Mouse (Mus musculus): ENCODE results near the gene Dph3. TPM values are rescaled to one million over a fixed set of nuclear protein-coding genes. Genes with fewer than 3 reads are reported as not detected.

The Dph3 gene
- total RNA-seq, 2 experiments from 2014 or later = 9.1 to 33.1 TPM

- no peak for ATAC-seq (replicated peaks; ENCODE audit: low FRiP score, poor library complexity, severe bottlenecking)
Measured at GRCm38 (mm10) chr14:32036482-32036881, 49.0 kb downstream of the Dph3 start.

- ATAC-seq (replicated peaks; ENCODE audit: low FRiP score, poor library complexity, severe bottlenecking) = peak; percentile 73
Measured at GRCm38 (mm10) chr14:32032522-32032921, 53.0 kb downstream of the Dph3 start.

Other genes with a start within 250 kb of the Dph3 start
- gene Galnt15, start 56.7 kb downstream of the Dph3 start, total RNA-seq (2015; ENCODE audit: low replicate concordance) = not detected in 2 replicates
- 0.13 TPM in 1 of 2 replicates, not detected in the other for gene Galnt15, start 56.7 kb downstream of the Dph3 start, total RNA-seq (2017; ENCODE audit: low replicate concordance)
- gene Oxnad1, start 355 bp downstream of the Dph3 start, total RNA-seq (2015; ENCODE audit: low replicate concordance) = 3.6 and 10.5 TPM in 2 replicates
- gene Oxnad1, start 355 bp downstream of the Dph3 start, total RNA-seq (2017; ENCODE audit: low replicate concordance) = 9.8 and 26.6 TPM in 2 replicates
- gene Msmb, start 56.3 kb upstream of the Dph3 start, total RNA-seq (2015; ENCODE audit: low replicate concordance) = not detected in 2 replicates
- not detected in 2 replicates for gene Msmb, start 56.3 kb upstream of the Dph3 start, total RNA-seq (2017; ENCODE audit: low replicate concordance)
- 292 and 362 TPM in 2 replicates for gene Ncoa4, start 74.1 kb upstream of the Dph3 start, total RNA-seq (2015; ENCODE audit: low replicate concordance)
- gene Ncoa4, start 74.1 kb upstream of the Dph3 start, total RNA-seq (2017; ENCODE audit: low replicate concordance) = 249 and 315 TPM in 2 replicates
- 50.3 and 60.2 TPM in 2 replicates for gene Timm23, start 116.2 kb upstream of the Dph3 start, total RNA-seq (2015; ENCODE audit: low replicate concordance)
- gene Timm23, start 116.2 kb upstream of the Dph3 start, total RNA-seq (2017; ENCODE audit: low replicate concordance) = 35.0 and 38.0 TPM in 2 replicates
- 26.3 and 28.1 TPM in 2 replicates for gene Parg, start 116.2 kb upstream of the Dph3 start, total RNA-seq (2015; ENCODE audit: low replicate concordance)
- gene Parg, start 116.2 kb upstream of the Dph3 start, total RNA-seq (2017; ENCODE audit: low replicate concordance) = 61.9 and 69.3 TPM in 2 replicates
- gene Ogdhl, start 236.3 kb upstream of the Dph3 start, total RNA-seq (2015; ENCODE audit: low replicate concordance) = 0.42 TPM in 1 of 2 replicates, not detected in the other
- not detected in 2 replicates for gene Ogdhl, start 236.3 kb upstream of the Dph3 start, total RNA-seq (2017; ENCODE audit: low replicate concordance)

Data from erythroid progenitor cell, adult 5-6 weeks (primary cell).